Mouse (Mus musculus) R1 (cell line): ENCODE measurements around the gene Hspg2.

Experiments
- DNase-seq: peaks from one replicate; pipeline ENCODE4 v3.0.0-alpha.2; 2018; ENCODE audit warnings: low read depth, low spot score

Hspg2 gene

GRCm38 (mm10) chr4:137480191-137480992, 11.8 kb downstream of the Hspg2 start:
- DNase-seq: peak; percentile 87

DNA sequence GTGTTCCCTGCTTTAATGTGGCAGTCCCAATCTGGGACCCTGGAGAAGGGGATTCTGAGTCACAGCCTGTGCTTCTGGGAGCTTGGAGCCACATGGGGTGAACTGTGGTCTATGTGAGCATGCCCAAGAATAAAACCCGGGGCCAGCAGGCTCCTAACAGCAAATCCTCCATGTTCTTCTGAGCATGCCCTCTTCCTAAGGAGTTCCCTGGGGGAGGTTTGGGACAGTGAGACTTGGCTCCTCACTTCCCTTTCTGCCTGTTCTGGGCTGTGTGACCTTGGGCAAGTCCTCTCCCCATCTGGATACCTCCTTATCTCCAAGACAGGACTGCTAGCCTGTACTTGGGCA, 12.4 kb downstream of the Hspg2 start:
- DNase-seq: no peak

- no peak for DNase-seq
These were observed 12.9 kb downstream of the Hspg2 start for GRCm38 (mm10) chr4:137481381-137482030.

GRCm38 (mm10) chr4:137483871-137484270, 15.3 kb downstream of the Hspg2 start:
- no peak for DNase-seq

DNA sequence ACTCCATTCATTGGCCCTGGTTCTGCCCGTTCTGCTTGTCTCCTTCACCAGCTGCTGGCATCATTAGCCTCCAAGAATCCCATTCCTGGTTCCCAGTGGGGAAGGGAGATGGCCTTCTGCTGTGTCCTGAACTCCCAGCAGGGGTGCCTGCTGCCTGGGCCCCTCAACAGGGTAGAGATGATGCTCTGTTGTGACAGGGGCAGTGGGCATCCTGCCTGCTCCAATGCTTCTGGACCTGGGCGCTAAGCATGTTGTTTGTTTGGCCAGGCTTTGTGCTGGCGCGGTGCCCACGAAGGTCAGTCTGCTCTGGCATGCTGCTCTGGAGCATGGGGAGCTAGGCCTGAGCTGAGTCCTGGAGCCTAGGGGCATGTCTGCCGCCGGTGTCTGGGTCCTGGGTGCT, 16.0 kb downstream of the Hspg2 start:
- no peak for DNase-seq

DNA sequence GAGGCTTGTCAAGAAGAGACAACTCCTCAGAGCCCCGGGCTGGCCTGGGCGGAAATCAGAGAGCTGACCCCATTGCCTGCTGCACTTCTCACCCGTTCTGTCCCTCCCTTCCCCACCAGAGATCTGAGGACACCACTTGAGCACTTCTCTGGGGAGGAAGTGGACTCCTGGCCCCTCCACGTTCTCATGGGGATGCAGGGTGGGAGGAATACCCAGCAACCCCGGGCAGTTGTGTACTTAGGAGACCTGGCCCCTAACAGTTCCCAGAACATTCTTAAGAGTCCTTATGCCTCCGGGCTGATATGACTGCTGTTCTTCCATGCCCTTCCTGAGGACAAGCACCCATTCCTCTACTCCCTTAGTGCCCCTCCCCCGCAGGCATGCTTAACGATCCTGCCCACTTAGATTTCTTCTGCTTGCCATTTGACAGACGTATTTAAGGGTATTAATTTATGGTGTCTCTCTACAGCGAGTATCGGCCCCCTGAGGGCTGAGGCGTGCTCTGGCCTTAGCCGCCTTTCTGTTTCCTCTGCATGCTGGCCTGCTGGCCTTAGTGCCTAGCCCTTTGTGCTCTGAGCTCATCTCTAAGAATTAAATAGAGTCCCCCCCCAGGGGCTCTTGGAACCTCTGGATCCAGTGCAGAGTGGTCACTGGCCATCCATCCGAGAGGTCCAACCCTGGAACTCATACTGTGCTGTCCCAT, 16.8 kb downstream of the Hspg2 start:
- no peak for DNase-seq

GRCm38 (mm10) chr4:137486081-137487014, 17.8 kb downstream of the Hspg2 start:
- DNase-seq: no peak

DNA sequence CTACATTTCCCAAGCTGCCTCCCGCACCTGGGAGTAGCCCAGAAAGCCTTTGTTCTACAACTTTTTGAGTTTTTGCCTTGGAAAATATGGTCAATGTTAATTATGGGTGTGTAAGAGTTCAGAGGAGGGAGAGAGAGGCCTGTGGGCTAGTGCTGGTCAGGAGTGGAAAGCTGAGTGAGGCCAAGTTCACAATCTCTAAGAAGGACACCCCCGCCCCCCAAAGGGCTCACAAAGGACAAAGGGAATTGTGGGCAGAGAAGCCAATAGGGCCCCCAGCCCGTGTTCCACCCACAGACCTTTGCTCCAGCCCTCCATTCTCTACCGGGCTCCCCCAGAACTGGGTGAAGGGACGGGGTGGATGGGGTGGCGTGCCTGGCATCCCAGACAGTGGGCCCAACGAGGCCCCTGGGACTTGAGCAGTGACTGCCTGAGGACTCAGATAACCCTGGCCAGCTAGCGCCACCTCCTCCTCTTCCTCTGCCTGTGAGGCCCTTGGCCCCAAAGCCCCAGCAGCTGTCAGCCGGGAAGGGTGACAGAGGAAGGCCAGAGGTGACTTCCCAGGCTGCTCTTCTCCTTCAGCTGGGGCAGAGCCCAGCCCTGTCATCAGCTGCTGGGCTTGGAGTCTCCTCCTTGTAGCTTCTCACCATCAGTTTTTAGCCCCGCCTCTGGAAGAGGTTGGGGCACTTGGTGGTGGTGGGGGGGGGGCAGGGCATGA, 18.9 kb downstream of the Hspg2 start:
- no peak for DNase-seq

- DNase-seq: no peak
These were observed 19.5 kb downstream of the Hspg2 start for GRCm38 (mm10) chr4:137488038-137488437.

- DNase-seq: peak; percentile 80
These were observed 20.2 kb downstream of the Hspg2 start for GRCm38 (mm10) chr4:137488571-137489303.

DNA sequence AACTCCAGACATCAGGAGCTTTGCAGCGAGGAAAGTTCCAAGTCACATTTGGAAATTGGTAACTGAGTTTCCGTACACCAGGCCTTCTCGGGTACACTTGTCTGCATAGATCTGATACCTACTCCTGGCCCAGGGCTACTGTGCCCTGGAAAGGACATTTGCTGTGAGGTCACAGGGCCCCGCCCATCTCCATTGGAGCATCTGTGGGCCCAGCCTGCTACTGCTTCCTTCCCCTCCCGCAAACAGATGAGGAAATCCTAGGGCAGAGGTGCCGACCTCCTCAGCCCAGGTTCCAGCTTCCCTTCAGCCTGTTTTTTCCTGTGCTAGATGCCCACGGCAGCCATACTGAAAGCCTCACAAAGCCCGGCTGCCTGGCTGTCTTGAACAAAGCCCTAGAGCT, 21.4 kb downstream of the Hspg2 start:
- DNase-seq: no peak

DNA sequence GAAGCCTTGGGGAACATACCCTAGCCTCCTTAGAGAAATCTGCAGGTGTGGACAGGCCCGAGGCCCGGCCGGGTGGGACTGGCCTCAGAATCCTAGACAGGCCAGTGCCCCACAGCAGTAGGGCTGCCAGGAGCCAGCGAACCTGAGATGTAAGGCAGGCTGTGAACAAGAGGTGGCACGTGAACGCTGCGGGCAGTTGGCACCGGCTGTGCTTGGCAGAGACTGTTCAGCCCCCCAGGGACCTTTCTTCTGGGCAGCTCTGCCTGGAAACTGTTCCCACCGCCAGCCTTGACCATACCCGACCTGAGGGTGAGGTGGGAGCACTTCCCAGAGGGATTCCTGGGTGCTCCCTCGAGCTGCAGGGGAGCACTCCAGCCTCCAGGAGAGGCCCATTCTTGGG, 24.0 kb downstream of the Hspg2 start:
- DNase-seq: peak; percentile 64

DNA sequence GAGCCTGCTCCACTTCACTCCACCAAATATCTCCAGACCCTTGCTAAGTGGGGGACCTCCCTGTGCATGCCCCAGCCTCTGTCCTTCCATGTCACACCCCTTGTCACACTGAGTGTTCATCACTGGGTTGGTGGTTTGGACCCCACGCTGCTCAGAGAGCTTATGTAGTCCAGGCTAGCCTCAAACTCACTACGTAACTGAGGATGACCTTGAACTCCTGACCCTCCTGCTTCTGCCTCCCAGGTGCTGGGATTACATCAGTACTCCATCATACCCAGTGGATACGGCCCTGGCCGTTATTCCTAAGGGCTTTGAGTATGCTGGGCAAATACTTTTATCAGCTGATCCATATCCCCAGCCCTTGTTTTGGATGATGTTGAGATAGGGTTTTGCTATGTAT, 24.6 kb downstream of the Hspg2 start:
- peak; percentile 83 for DNase-seq

DNA sequence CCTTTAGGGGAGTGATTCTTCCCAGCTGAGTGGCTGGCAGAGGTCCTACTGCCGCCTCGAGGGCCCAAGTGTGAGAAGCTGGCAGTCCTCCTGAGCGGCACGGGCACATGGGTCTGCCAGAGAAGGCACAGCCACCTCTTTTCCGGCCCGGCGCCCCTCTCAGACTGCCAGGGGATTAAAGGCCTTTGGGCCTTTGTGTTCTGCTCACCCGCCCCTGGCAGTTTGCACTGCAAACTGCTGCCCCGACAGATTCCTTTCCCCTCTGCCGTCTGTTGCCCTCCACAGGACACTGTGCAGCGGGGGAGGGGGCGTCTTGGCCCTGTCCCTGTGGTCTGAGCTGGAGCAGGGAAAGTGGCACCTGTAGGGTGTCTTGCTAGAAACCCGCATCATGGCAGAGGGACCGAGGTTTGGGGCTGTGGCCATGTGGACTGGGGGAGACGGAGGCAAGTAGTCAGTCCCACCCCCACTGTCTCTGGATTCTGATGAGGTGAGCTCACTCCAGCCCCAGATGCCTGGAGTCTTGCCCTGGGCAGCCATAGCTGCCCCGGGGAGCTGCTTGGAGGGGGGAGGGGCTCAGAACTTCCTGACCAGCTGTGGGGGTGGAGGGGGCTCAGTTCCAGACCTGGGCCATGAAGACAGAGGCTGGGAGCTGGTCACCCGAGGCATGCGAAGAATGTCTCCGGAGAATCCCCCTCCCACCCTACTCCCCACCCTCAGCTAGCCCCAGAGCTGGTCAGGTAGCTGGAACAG, 26.4 kb downstream of the Hspg2 start:
- DNase-seq: peak; percentile 88

DNA sequence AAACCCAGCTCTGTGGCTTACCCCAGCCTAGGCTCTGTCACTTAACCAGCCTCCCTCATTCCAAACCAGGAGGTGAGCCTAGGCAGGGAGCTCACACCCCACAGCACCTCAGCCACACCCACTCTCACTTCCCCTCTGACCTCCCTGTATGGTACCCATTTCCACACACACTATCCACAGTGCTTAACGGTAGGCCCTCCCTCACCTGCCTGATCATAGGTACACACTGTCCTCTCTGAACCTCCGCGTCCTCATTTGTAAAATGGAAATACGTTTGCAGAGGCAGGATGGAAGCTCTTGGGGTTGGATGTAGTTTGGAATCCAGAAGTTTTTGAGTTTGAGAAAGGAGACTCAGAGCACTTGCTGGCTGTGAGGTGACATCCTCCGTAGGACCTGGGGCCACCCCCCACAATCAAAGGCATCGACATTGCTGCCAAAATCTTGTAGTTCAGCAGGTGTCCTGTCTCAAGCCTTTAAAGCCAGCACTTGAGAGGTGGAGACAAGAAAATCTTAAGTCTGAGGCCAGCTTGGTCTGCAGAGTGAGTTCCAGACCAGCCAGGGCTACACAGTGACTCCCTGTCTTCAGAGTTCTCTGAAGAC, 27.0 kb downstream of the Hspg2 start:
- DNase-seq: no peak

GRCm38 (mm10) chr4:137497367-137497766, 28.8 kb downstream of the Hspg2 start:
- peak; percentile 76 for DNase-seq

- DNase-seq: no peak
These were observed 29.5 kb downstream of the Hspg2 start for GRCm38 (mm10) chr4:137497892-137498722.

DNA sequence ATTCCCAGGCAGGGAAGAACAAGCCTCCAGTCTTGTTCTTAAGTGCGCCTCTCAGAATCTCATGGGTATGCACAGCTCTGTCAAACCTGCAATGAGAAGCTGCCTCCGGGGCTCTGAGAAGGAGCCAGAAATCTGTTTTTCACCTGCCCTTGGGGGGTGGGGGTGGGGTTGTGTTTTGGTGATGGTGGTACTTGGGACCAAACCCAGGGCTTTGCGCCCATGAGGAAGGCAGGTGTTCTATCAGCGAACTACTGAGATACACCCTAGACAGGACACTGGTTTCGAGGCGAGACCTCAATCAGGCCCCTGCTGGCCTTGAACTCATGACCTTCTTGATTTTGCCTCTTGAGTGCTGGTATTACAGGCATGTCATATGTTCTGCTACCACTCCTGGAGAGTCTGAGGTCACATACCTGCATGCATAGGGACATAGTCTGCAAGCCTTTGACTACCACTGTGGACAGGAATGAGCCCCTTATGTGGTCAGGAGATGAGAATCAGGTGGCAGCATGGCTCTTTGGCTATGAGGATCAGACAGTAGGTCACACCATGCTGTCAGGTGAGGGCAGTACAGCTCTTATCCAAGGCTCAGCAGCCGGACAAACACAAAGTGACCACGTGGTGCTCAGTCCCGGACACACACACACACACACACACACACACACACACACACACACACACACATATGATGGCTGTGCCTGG, 30.5 kb downstream of the Hspg2 start:
- no peak for DNase-seq
